Mouse (Mus musculus): ENCODE data around the gene Ipo7. TPM values are rescaled to one million over a fixed set of nuclear protein-coding genes. Genes with fewer than 3 reads are reported as not detected.
"Not testable (repeated sequence)": the region's sequence is repeated elsewhere in the genome, so short reads cannot be mapped to it uniquely, and the experiment has no call there.

Ipo7 gene
- polyA plus RNA-seq, 1 experiment from 2014 or later = 16.1 TPM

DNA sequence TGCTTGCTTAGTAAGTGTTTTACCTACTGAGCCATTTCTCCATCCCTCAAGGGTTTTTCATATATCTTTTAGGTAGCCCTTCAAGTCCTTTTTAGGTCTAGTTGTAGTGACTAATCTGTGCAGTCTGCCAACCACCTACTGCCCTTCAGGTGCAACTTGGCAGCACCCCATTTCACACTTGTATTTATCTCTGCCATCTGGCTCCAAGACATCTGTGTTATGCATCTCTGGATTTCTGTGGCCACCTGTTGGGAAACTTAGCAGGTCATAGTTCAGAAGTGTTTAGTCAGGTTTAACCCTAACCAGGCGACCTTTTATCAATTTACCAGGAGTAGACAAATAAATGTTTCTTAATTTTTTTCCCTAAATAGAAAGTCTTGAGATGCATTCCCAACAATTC is 6.7 kb upstream of the Ipo7 start:
- H3K36me3 ChIP-seq (replicated peaks; ENCODE audit: control insufficient read depth, insufficient read depth) = no peaks in the 10 kb centered on the region
- WGBS = 50% methylated on average over 1 of the region's 1 CpGs
- no peak overlapping the region for H3K4me3 ChIP-seq (replicated peaks; ENCODE audit: low read length)
- no peak overlapping the region for H3K4me2 ChIP-seq (replicated peaks)
- H3K27me3 ChIP-seq (ENCODE audit: control insufficient read depth, insufficient read depth, low read length) = no peaks in the 10 kb centered on the region
- H3K4me1 ChIP-seq (replicated peaks; ENCODE audit: control insufficient read depth, insufficient read depth, low read length) = no peaks in the 10 kb centered on the region
- no peak overlapping the region for H3K27ac ChIP-seq
- H3K9ac ChIP-seq = no peak overlapping the region
- H3K9me3 ChIP-seq (ENCODE audit: control insufficient read depth, low read length) = no peaks in the 10 kb centered on the region
- no peak for ATAC-seq (ENCODE audit: low FRiP score)
- no peak for DNase-seq (ENCODE audit: low spot score)

- no peak overlapping the region for H3K9ac ChIP-seq
- H3K4me3 ChIP-seq (replicated peaks; ENCODE audit: low read length) = no peak overlapping the region
- H3K27me3 ChIP-seq (ENCODE audit: control insufficient read depth, insufficient read depth, low read length) = no peaks in the 10 kb centered on the region
- peaks cover 4% of the 10 kb centered on the region; the same call in 1 of the 2 replicates for H3K4me1 ChIP-seq (replicated peaks; ENCODE audit: control insufficient read depth, insufficient read depth, low read length)
- 86% methylated on average over 5 of the region's 5 CpGs for WGBS
- ATAC-seq (ENCODE audit: low FRiP score) (no peak), DNase-seq (ENCODE audit: low spot score) (no peak)
- no peak overlapping the region for H3K4me2 ChIP-seq (replicated peaks)
- no peak overlapping the region for H3K27ac ChIP-seq
- no peaks in the 10 kb centered on the region for H3K9me3 ChIP-seq (ENCODE audit: control insufficient read depth, low read length)
- no peaks in the 10 kb centered on the region for H3K36me3 ChIP-seq (replicated peaks; ENCODE audit: control insufficient read depth, insufficient read depth)
Observed at GRCm38 (mm10) chr7:110014272-110014671, 3.8 kb upstream of the Ipo7 start.

DNA sequence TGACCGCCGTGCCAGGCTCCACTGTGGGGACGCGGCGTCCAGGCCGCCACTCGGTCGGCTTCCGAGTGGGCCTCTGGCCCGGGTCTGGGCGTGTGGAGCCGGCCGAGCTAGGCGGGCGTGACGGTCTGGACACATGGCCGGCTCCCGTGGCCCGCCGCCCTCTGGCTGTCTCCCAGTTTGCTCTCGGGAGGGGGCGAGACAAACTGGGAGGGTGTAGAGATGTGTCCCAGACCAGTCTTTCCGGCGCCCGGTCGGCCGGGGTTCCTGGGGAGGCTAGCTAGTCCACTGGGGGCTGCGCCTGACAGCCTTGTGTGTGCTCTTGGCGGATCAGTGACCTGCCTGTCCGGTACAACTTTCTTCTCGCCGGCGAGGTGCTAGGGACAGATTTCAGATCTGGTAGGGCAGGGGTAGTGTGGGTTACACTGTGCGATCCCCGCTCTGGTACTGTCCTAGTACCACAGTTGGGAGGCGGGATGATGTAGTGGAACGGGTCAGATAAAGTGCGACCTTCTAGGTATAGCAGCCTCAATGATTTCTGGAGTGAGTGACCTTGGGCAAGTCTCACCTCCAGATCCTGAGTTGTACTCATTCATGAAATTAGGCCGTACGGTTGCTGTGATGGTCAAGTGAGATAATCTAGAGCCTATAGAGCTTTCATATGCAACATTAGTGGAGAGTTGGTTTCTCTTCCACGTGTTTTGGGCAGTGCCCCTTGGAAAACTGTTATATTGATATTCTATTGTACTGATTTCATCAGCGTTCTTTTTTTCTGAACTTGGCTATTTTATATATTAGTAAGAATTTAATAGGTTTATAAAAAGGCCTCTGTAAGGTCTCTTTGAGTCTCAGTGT is 783 bp downstream of the Ipo7 start:
- Histone ChIP-seq H3K9ac (peak overlapping the region; percentile 97), H3K4me2 (replicated peaks) (peak overlapping the region; percentile 97), H3K36me3 (replicated peaks; ENCODE audit: control insufficient read depth, insufficient read depth) (no peaks in the 10 kb centered on the region), H3K9me3 (ENCODE audit: control insufficient read depth, low read length) (no peaks in the 10 kb centered on the region), H3K27ac (peak overlapping the region; percentile 88), H3K27me3 (ENCODE audit: control insufficient read depth, insufficient read depth, low read length) (no peaks in the 10 kb centered on the region), H3K4me1 (replicated peaks; ENCODE audit: control insufficient read depth, insufficient read depth, low read length) (peaks cover 16% of the 10 kb centered on the region), H3K4me3 (replicated peaks; ENCODE audit: low read length) (peak overlapping the region; percentile 98)
- DNase-seq (ENCODE audit: low spot score) = no peak
- WGBS = under 1% methylated on average over 42 of the region's 42 CpGs
- ATAC-seq (ENCODE audit: low FRiP score) = no peak; the same call in 1 of the 2 replicates

DNA sequence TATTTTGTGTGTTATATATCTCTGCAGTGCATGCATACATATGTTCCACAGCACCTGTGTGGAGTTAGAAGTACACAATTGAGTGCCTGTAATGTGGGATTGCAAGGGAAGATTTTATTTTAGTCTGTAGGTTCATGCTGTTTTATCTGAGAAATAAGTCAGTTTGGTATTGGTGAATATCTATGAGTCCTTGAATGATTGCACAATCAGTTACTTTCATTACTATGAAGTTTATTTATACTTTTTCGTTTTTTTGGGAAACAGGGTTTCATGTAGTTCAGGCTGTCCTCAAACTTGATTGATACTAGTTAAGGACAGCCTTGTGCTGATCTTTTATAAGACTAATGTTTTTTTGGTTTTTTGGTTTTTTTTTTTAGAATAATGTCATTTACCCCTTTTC is 5.5 kb downstream of the Ipo7 start:
- WGBS = 100% methylated on average over 1 of the region's 1 CpGs
- ATAC-seq (ENCODE audit: low FRiP score) = no peak

DNA sequence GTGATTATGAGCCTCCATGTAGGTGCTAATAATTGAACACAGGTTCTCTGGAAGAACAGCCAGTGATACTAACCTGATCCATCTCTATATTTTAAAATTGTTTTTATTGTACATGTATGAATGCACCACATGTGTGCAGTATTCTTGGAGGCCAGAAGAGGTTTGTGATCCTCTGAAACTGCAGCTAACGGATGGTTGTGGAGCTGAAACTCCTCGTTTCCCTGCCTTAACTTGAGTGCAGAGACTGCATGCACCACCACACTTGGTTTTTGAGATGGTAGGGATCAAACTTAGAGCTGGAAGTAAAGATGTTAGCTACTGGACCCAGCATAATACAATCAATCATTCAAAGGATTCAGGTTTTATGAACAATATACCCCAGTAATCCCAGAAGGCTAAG is 8.5 kb downstream of the Ipo7 start:
- DNase-seq (ENCODE audit: low spot score) = no peak
- Histone ChIP-seq H3K36me3 (replicated peaks; ENCODE audit: control insufficient read depth, insufficient read depth) (peaks cover 23% of the 10 kb centered on the region), H3K9ac (no peak overlapping the region), H3K27me3 (ENCODE audit: control insufficient read depth, insufficient read depth, low read length) (no peaks in the 10 kb centered on the region), H3K9me3 (ENCODE audit: control insufficient read depth, low read length) (no peaks in the 10 kb centered on the region), H3K4me1 (replicated peaks; ENCODE audit: control insufficient read depth, insufficient read depth, low read length) (no peaks in the 10 kb centered on the region), H3K27ac (no peak overlapping the region), H3K4me3 (replicated peaks; ENCODE audit: low read length) (no peak overlapping the region), H3K4me2 (replicated peaks) (no peak overlapping the region)
- ATAC-seq (ENCODE audit: low FRiP score) = no peak
- WGBS = 86% methylated on average over 2 of the region's 2 CpGs

More for the DNA sequence above, 5.5 kb downstream of the Ipo7 start:
- DNase-seq (ENCODE audit: low spot score) = no peak
- Histone ChIP-seq H3K4me2 (replicated peaks) (no peak overlapping the region), H3K9ac (no peak overlapping the region), H3K4me1 (replicated peaks; ENCODE audit: control insufficient read depth, insufficient read depth, low read length) (peaks cover 16% of the 10 kb centered on the region), H3K27me3 (ENCODE audit: control insufficient read depth, insufficient read depth, low read length) (no peaks in the 10 kb centered on the region), H3K4me3 (replicated peaks; ENCODE audit: low read length) (no peak overlapping the region), H3K36me3 (replicated peaks; ENCODE audit: control insufficient read depth, insufficient read depth) (no peaks in the 10 kb centered on the region), H3K27ac (no peak overlapping the region), H3K9me3 (ENCODE audit: control insufficient read depth, low read length) (no peaks in the 10 kb centered on the region)

- Histone ChIP-seq H3K4me1 (replicated peaks; ENCODE audit: control insufficient read depth, insufficient read depth, low read length) (no peaks in the 10 kb centered on the region), H3K9ac (no peak overlapping the region), H3K27me3 (ENCODE audit: control insufficient read depth, insufficient read depth, low read length) (no peaks in the 10 kb centered on the region), H3K9me3 (ENCODE audit: control insufficient read depth, low read length) (no peaks in the 10 kb centered on the region), H3K4me2 (replicated peaks) (no peak overlapping the region), H3K4me3 (replicated peaks; ENCODE audit: low read length) (no peak overlapping the region), H3K36me3 (replicated peaks; ENCODE audit: control insufficient read depth, insufficient read depth) (peaks cover 44% of the 10 kb centered on the region), H3K27ac (no peak overlapping the region)
- WGBS = 61% methylated on average over 1 of the region's 1 CpGs
- DNase-seq (ENCODE audit: low spot score) = no peak
- ATAC-seq (ENCODE audit: low FRiP score) = no peak
Observed at GRCm38 (mm10) chr7:110028826-110029225, 10.8 kb downstream of the Ipo7 start.

DNA sequence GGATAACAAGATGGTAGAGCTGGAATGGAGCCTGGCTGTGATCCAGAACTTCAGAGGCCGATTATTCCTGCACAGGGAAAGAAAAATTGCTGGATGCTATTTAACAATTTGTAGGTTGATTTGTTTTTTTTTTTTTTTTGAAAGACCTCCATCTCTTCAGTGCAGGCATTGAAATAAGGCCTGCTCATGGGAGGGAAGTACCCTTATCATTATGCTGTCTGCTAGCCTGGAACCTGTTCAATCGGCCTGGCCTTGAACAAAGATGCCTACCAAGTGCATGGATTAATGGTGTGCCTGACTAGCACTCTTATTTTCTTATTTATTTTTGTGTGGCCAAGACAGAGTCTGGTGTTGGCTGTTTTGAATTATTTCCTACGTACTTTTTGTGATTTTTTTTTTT is 12.3 kb downstream of the Ipo7 start:
- ATAC-seq (ENCODE audit: low FRiP score) (no peak), DNase-seq (ENCODE audit: low spot score) (no peak)
- no peaks in the 10 kb centered on the region for H3K9me3 ChIP-seq (ENCODE audit: control insufficient read depth, low read length)
- H3K27ac ChIP-seq = no peak overlapping the region
- WGBS = 83% methylated on average over 3 of the region's 3 CpGs
- no peaks in the 10 kb centered on the region for H3K27me3 ChIP-seq (ENCODE audit: control insufficient read depth, insufficient read depth, low read length)
- H3K36me3 ChIP-seq (replicated peaks; ENCODE audit: control insufficient read depth, insufficient read depth) = peaks cover 55% of the 10 kb centered on the region
- no peak overlapping the region for H3K4me3 ChIP-seq (replicated peaks; ENCODE audit: low read length)
- no peak overlapping the region for H3K9ac ChIP-seq
- no peak overlapping the region for H3K4me2 ChIP-seq (replicated peaks)
- no peaks in the 10 kb centered on the region for H3K4me1 ChIP-seq (replicated peaks; ENCODE audit: control insufficient read depth, insufficient read depth, low read length)

- H3K27me3 ChIP-seq (ENCODE audit: control insufficient read depth, insufficient read depth, low read length); H3K9me3 ChIP-seq (ENCODE audit: control insufficient read depth, low read length); H3K9ac ChIP-seq; DNase-seq (ENCODE audit: low spot score); H3K4me3 ChIP-seq (replicated peaks; ENCODE audit: low read length); H3K4me2 ChIP-seq (replicated peaks); ATAC-seq (ENCODE audit: low FRiP score); H3K27ac ChIP-seq: not testable (repeated sequence)
- WGBS = 96% methylated on average over 2 of the region's 2 CpGs
- peaks cover 14% of the 10 kb centered on the region for H3K4me1 ChIP-seq (replicated peaks; ENCODE audit: control insufficient read depth, insufficient read depth, low read length)
- H3K36me3 ChIP-seq (replicated peaks; ENCODE audit: control insufficient read depth, insufficient read depth) = peaks cover 38% of the 10 kb centered on the region
Observed at GRCm38 (mm10) chr7:110057723-110058122, 39.6 kb downstream of the Ipo7 start.

- no peaks in the 10 kb centered on the region for H3K27me3 ChIP-seq (ENCODE audit: control insufficient read depth, insufficient read depth, low read length)
- H3K4me3 ChIP-seq (replicated peaks; ENCODE audit: low read length) = no peak overlapping the region
- DNase-seq (ENCODE audit: low spot score) (peak; percentile 29), ATAC-seq (ENCODE audit: low FRiP score) (no peak)
- peaks cover 18% of the 10 kb centered on the region for H3K4me1 ChIP-seq (replicated peaks; ENCODE audit: control insufficient read depth, insufficient read depth, low read length)
- peak overlapping the region; percentile 100; the same call in 1 of the 2 replicates for H3K27ac ChIP-seq
- WGBS = 88% methylated on average over 12 of the region's 12 CpGs
- H3K9ac ChIP-seq = no peak overlapping the region
- peaks cover 25% of the 10 kb centered on the region for H3K36me3 ChIP-seq (replicated peaks; ENCODE audit: control insufficient read depth, insufficient read depth)
- H3K9me3 ChIP-seq (ENCODE audit: control insufficient read depth, low read length) = no peaks in the 10 kb centered on the region
- 0 out of 2 replicates have a peak overlapping the region, but pooled peaks have one; percentile 63 for H3K4me2 ChIP-seq (replicated peaks)
Observed at GRCm38 (mm10) chr7:110059092-110059785, 41.2 kb downstream of the Ipo7 start.

Measured in hindbrain, embryonic 14.5 days (tissue).